Mouse (Mus musculus): ENCODE measurements around the gene Prox2.

Gene Prox2

GRCm38 (mm10) chr12:85091190-85091589, 19.4 kb downstream of the Prox2 start:
- DNase-seq, result no peak

- no peak for DNase-seq
Measured at GRCm38 (mm10) chr12:85087845-85088244, 22.7 kb downstream of the Prox2 start.

- no peak for DNase-seq
Measured at GRCm38 (mm10) chr12:85084941-85085340, 25.6 kb downstream of the Prox2 start.

- DNase-seq, result no peak
Measured at GRCm38 (mm10) chr12:85084257-85084656, 26.3 kb downstream of the Prox2 start.

GRCm38 (mm10) chr12:85077100-85077499, 33.5 kb downstream of the Prox2 start:
- DNase-seq, result no peak

GRCm38 (mm10) chr12:85071043-85071442, 39.5 kb downstream of the Prox2 start:
- no peak for DNase-seq

GRCm38 (mm10) chr12:85051218-85051617, 59.3 kb downstream of the Prox2 start:
- no peak for DNase-seq
